8 mouse cellular contexts compared by ENCODE assay signal in genomic region chr2:148409141-148409540, GRCm38 (mm10). TPM values are rescaled to one million over a fixed set of nuclear protein-coding genes. Genes with fewer than 3 reads are reported as not detected.
A peak's percentile ranks its signal among the peaks of the same experiment; 100 is the strongest.
DNase-seq lines count a peak whose midpoint lies in the region; ATAC-seq and TF ChIP-seq lines count a peak whose summit lies in the region.

No protein-coding gene starts in this region.

- TF ChIP-seq CTCF in heart, postnatal 0 days (IDR thresholded peaks at IDR 0.05; ENCODE audit: low read depth) = peak; percentile 94
- TF ChIP-seq CTCF in stomach, postnatal 0 days (IDR thresholded peaks at IDR 0.05; ENCODE audit: low read depth) = peak; percentile 97

- peaks cover 27% of the 10 kb centered on the region for H3K4me1 ChIP-seq in forebrain, embryonic 13.5 days
- H3K4me1 ChIP-seq in heart, postnatal 0 days (ENCODE audit: control insufficient read depth, insufficient read depth) = peaks cover 6% of the 10 kb centered on the region; the same call in 1 of the 2 replicates
- H3K4me1 ChIP-seq in neural tube, embryonic 12.5 days = peaks cover 22% of the 10 kb centered on the region
- H3K4me1 ChIP-seq in stomach, postnatal 0 days (replicated peaks; ENCODE audit: control insufficient read depth, insufficient read depth) = peaks cover 5% of the 10 kb centered on the region

- no peaks in the 10 kb centered on the region for H3K36me3 ChIP-seq in forebrain, embryonic 13.5 days (ENCODE audit: poor library complexity, severe bottlenecking)
- no peaks in the 10 kb centered on the region for H3K36me3 ChIP-seq in heart, postnatal 0 days (replicated peaks; ENCODE audit: control insufficient read depth, insufficient read depth, low read length)
- H3K36me3 ChIP-seq in neural tube, embryonic 12.5 days = no peaks in the 10 kb centered on the region
- no peaks in the 10 kb centered on the region for H3K36me3 ChIP-seq in stomach, postnatal 0 days (ENCODE audit: control insufficient read depth, insufficient read depth, low read length)

- no peak overlapping the region for H3K4me3 ChIP-seq in forebrain, embryonic 13.5 days
- no peak overlapping the region for H3K4me3 ChIP-seq in heart, postnatal 0 days (ENCODE audit: low read depth, low read length)
- no peak overlapping the region for H3K4me3 ChIP-seq in neural tube, embryonic 12.5 days
- no peak overlapping the region for H3K4me3 ChIP-seq in stomach, postnatal 0 days (ENCODE audit: low read depth, low read length)

- peak; percentile 52; the same call in 1 of the 2 replicates for ATAC-seq in cerebellum, adult (ENCODE audit: insufficient number of reproducible peaks, low FRiP score, low TSS enrichment)
- ATAC-seq in forebrain, embryonic 13.5 days = peak; percentile 81
- ATAC-seq in heart, postnatal 0 days (ENCODE audit: insufficient read depth, low read depth) = peak; percentile 77
- ATAC-seq in neural tube, embryonic 12.5 days (ENCODE audit: low FRiP score, low read depth) = peak; percentile 70
- peak; percentile 93 for ATAC-seq in stomach, postnatal 0 days (ENCODE audit: low FRiP score, low TSS enrichment)

- no peak for TF ChIP-seq EP300 in heart, postnatal 0 days (IDR thresholded peaks at IDR 0.05; ENCODE audit: low read depth)
- TF ChIP-seq EP300 in stomach, postnatal 0 days (optimal IDR thresholded peaks at IDR 0.05) = no peak

- H3K4me2 ChIP-seq in forebrain, embryonic 13.5 days = no peak overlapping the region
- H3K4me2 ChIP-seq in heart, postnatal 0 days (ENCODE audit: low read depth, low read length) = no peak overlapping the region
- no peak overlapping the region for H3K4me2 ChIP-seq in neural tube, embryonic 12.5 days (replicated peaks)
- no peak overlapping the region for H3K4me2 ChIP-seq in stomach, postnatal 0 days (replicated peaks; ENCODE audit: low read depth)

- no peaks in the 10 kb centered on the region for H3K9me3 ChIP-seq in forebrain, embryonic 13.5 days (replicated peaks)
- no peaks in the 10 kb centered on the region for H3K9me3 ChIP-seq in heart, postnatal 0 days (replicated peaks; ENCODE audit: control insufficient read depth, low read length)
- no peaks in the 10 kb centered on the region for H3K9me3 ChIP-seq in neural tube, embryonic 12.5 days
- no peaks in the 10 kb centered on the region for H3K9me3 ChIP-seq in stomach, postnatal 0 days (ENCODE audit: control insufficient read depth, low read length)

- no peak overlapping the region for H3K27ac ChIP-seq in forebrain, embryonic 13.5 days
- H3K27ac ChIP-seq in heart, postnatal 0 days (ENCODE audit: low read depth) = no peak overlapping the region
- no peak overlapping the region for H3K27ac ChIP-seq in neural tube, embryonic 12.5 days
- H3K27ac ChIP-seq in stomach, postnatal 0 days (replicated peaks) = no peak overlapping the region

- DNase-seq in cerebellum, adult 11-12 months = no peak
- peak; percentile 76 for DNase-seq in heart, postnatal 0 days (ENCODE audit: low spot score)
- peak; percentile 88 for DNase-seq in kidney, postnatal 36 days
- peak; percentile 88 to 90 for DNase-seq in lung, adult 18-20 months
- DNase-seq in stomach, postnatal 0 days (ENCODE audit: low spot score) = peak; percentile 82

- H3K27me3 ChIP-seq in forebrain, embryonic 13.5 days = peaks cover 47% of the 10 kb centered on the region
- peaks cover 24% of the 10 kb centered on the region for H3K27me3 ChIP-seq in heart, postnatal 0 days (ENCODE audit: control insufficient read depth, insufficient read depth, low read length)
- H3K27me3 ChIP-seq in neural tube, embryonic 12.5 days (replicated peaks) = peaks cover 44% of the 10 kb centered on the region
- H3K27me3 ChIP-seq in stomach, postnatal 0 days (ENCODE audit: control insufficient read depth, insufficient read depth, low read length) = 0 out of 2 replicates have a peak, but pooled peaks cover 2% of the 10 kb centered on the region

- H3K9ac ChIP-seq in forebrain, embryonic 13.5 days = no peak overlapping the region
- H3K9ac ChIP-seq in heart, postnatal 0 days (replicated peaks; ENCODE audit: low read depth, low read length) = no peak overlapping the region
- no peak overlapping the region for H3K9ac ChIP-seq in neural tube, embryonic 12.5 days
- H3K9ac ChIP-seq in stomach, postnatal 0 days (ENCODE audit: low read length) = no peak overlapping the region

- 25% methylated on average over 9 of the region's 9 CpGs for WGBS in forebrain, embryonic 13.5 days
- WGBS in heart, postnatal 0 days = 13% methylated on average over 9 of the region's 9 CpGs
- WGBS in neural tube, embryonic 12.5 days = 30% methylated on average over 9 of the region's 9 CpGs
- 21% methylated on average over 9 of the region's 9 CpGs for WGBS in stomach, postnatal 0 days

RNA-seq across cellular contexts. Expression of gene Thbd, which starts 1.2 kb away (rescaled TPM):
- polyA plus RNA-seq in forebrain, embryonic 13.5 days (2015; fragmentation: Nextera tagmentation; extraction: Ambion mirVana) = 2.2 and 2.7 TPM in 2 replicates
- total RNA-seq in heart, postnatal 0 days (2014; rRNA removed; ENCODE audit: low replicate concordance) = 50.6 and 52.6 TPM in 2 replicates
- 15.6 and 16.5 TPM in 2 replicates for polyA plus RNA-seq in heart, postnatal 0 days (2015; fragmentation: Nextera tagmentation; extraction: Ambion mirVana)
- 8.0 and 9.0 TPM in 2 replicates for polyA plus RNA-seq in neural tube, embryonic 12.5 days (2016; fragmentation: Nextera tagmentation; extraction: Ambion mirVana)
- polyA plus RNA-seq in stomach, postnatal 0 days (2015; fragmentation: Nextera tagmentation; extraction: Ambion mirVana) = 17.5 and 17.9 TPM in 2 replicates

RNA-seq across cellular contexts. Expression of gene Sstr4, which starts 14.0 kb away (rescaled TPM):
- 0.60 and 0.80 TPM in 2 replicates for polyA plus RNA-seq in forebrain, embryonic 13.5 days (2015; fragmentation: Nextera tagmentation; extraction: Ambion mirVana)
- 0.31 and 4.4 TPM in 2 replicates for total RNA-seq in heart, postnatal 0 days (2014; rRNA removed; ENCODE audit: low replicate concordance)
- 0.14 and 0.43 TPM in 2 replicates for polyA plus RNA-seq in heart, postnatal 0 days (2015; fragmentation: Nextera tagmentation; extraction: Ambion mirVana)
- 0.64 and 1.0 TPM in 2 replicates for polyA plus RNA-seq in neural tube, embryonic 12.5 days (2016; fragmentation: Nextera tagmentation; extraction: Ambion mirVana)
- 0.31 and 0.49 TPM in 2 replicates for polyA plus RNA-seq in stomach, postnatal 0 days (2015; fragmentation: Nextera tagmentation; extraction: Ambion mirVana)

RNA-seq across cellular contexts. Expression of gene Cd93, which starts 34.2 kb away (rescaled TPM):
- polyA plus RNA-seq in forebrain, embryonic 13.5 days (2015; fragmentation: Nextera tagmentation; extraction: Ambion mirVana) = 5.0 and 5.9 TPM in 2 replicates
- total RNA-seq in heart, postnatal 0 days (2014; rRNA removed; ENCODE audit: low replicate concordance) = 106 and 120 TPM in 2 replicates
- 21.1 and 21.2 TPM in 2 replicates for polyA plus RNA-seq in heart, postnatal 0 days (2015; fragmentation: Nextera tagmentation; extraction: Ambion mirVana)
- polyA plus RNA-seq in neural tube, embryonic 12.5 days (2016; fragmentation: Nextera tagmentation; extraction: Ambion mirVana) = 7.3 and 8.0 TPM in 2 replicates
- 3.9 and 4.3 TPM in 2 replicates for polyA plus RNA-seq in stomach, postnatal 0 days (2015; fragmentation: Nextera tagmentation; extraction: Ambion mirVana)
